Mouse (Mus musculus): ENCODE results near the gene Syt8.

Syt8 gene

GRCm38 (mm10) chr7:142408686-142409085 is 26.0 kb upstream of the Syt8 start:
- in situ Hi-C loops (cut with MboI, MseI), result no loop called here

GRCm38 (mm10) chr7:142409603-142410002 is 25.0 kb upstream of the Syt8 start:
- in situ Hi-C loops (cut with MboI, MseI), result no loop called here

GRCm38 (mm10) chr7:142413285-142413684 is 21.4 kb upstream of the Syt8 start:
- in situ Hi-C loops (cut with MboI, MseI), result no loop called here

- in situ Hi-C loops (cut with MboI, MseI), result no loop called here
Observed at GRCm38 (mm10) chr7:142415314-142415713, 19.3 kb upstream of the Syt8 start.

GRCm38 (mm10) chr7:142416225-142416624 is 18.4 kb upstream of the Syt8 start:
- in situ Hi-C loops (cut with MboI, MseI), result no loop called here

GRCm38 (mm10) chr7:142418027-142418426 is 16.6 kb upstream of the Syt8 start:
- in situ Hi-C loops (cut with MboI, MseI), result no loop called here

GRCm38 (mm10) chr7:142418679-142419078 is 16.0 kb upstream of the Syt8 start:
- in situ Hi-C loops (cut with MboI, MseI), result no loop called here

- in situ Hi-C loops (cut with MboI, MseI), result no loop called here
Observed at GRCm38 (mm10) chr7:142419887-142420286, 14.8 kb upstream of the Syt8 start.

- in situ Hi-C loops (cut with MboI, MseI), result no loop called here
Observed at GRCm38 (mm10) chr7:142421826-142422225, 12.8 kb upstream of the Syt8 start.

GRCm38 (mm10) chr7:142425641-142426213 is 8.9 kb upstream of the Syt8 start:
- in situ Hi-C loops (cut with MboI, MseI), result loop anchor here (5.0 kb wide), 1 partner anchor 48 kb away; no protein-coding TSS in a partner anchor

- in situ Hi-C loops (cut with MboI, MseI), result loop anchor here (5.0 kb wide), 1 partner anchor 51 kb away; no protein-coding TSS in a partner anchor
Observed at GRCm38 (mm10) chr7:142428213-142428612, 6.4 kb upstream of the Syt8 start.

- in situ Hi-C loops (cut with MboI, MseI), result no loop called here
Observed at GRCm38 (mm10) chr7:142430160-142430678, 4.4 kb upstream of the Syt8 start.

GRCm38 (mm10) chr7:142431106-142431505 is 3.5 kb upstream of the Syt8 start:
- in situ Hi-C loops (cut with MboI, MseI), result no loop called here

GRCm38 (mm10) chr7:142433623-142434022 is 1.0 kb upstream of the Syt8 start:
- in situ Hi-C loops (cut with MboI, MseI), result no loop called here

GRCm38 (mm10) chr7:142435524-142435923 is 874 bp downstream of the Syt8 start:
- in situ Hi-C loops (cut with MboI, MseI), result loop anchor here (5.0 kb wide), 1 partner anchor 98 kb away; no protein-coding TSS in a partner anchor

GRCm38 (mm10) chr7:142437324-142437723 is 2.7 kb downstream of the Syt8 start:
- in situ Hi-C loops (cut with MboI, MseI), result loop anchor here (5.0 kb wide), 1 partner anchor 100 kb away; no protein-coding TSS in a partner anchor

GRCm38 (mm10) chr7:142439966-142440365 is 5.3 kb downstream of the Syt8 start:
- in situ Hi-C loops (cut with MboI, MseI), result loop anchor here (5.0 kb wide), 1 partner anchor 103 kb away; no protein-coding TSS in a partner anchor

GRCm38 (mm10) chr7:142440657-142441114 is 6.0 kb downstream of the Syt8 start:
- in situ Hi-C loops (cut with MboI, MseI), result no loop called here

- in situ Hi-C loops (cut with MboI, MseI), result no loop called here
Observed at GRCm38 (mm10) chr7:142441585-142441984, 6.9 kb downstream of the Syt8 start, which contains the start of gene Tnni2. Gene Tnni2, plus strand, starts transcription at chr7:142441808.

- in situ Hi-C loops (cut with MboI, MseI), result no loop called here
Observed at GRCm38 (mm10) chr7:142442081-142442907, 7.6 kb downstream of the Syt8 start.

- in situ Hi-C loops (cut with MboI, MseI), result no loop called here
Observed at GRCm38 (mm10) chr7:142442908-142443420, 8.3 kb downstream of the Syt8 start.

GRCm38 (mm10) chr7:142443474-142443873 is 8.8 kb downstream of the Syt8 start:
- in situ Hi-C loops (cut with MboI, MseI), result no loop called here

Data from T-helper 2 cell (primary cell).